Mouse (Mus musculus): ENCODE results near the gene Txnrd1.

GRCm38 (mm10) chr10:82795071-82795731 is 38.5 kb upstream of the Txnrd1 start:
- TF ChIP-seq CTCF (IDR thresholded peaks at IDR 0.05; ENCODE audit: low read depth) (peak; percentile 38), EP300 (IDR thresholded peaks at IDR 0.05; ENCODE audit: low read depth) (no peak)

Measured in liver, embryonic 14.5 days (tissue).